Mouse (Mus musculus) lung, postnatal 14 days (tissue): Measurements from ENCODE around the gene Prr27.

Experiments
- DNase-seq: peaks from one replicate; pipeline ENCODE4 v3.0.0; 2021

Gene Prr27

GRCm38 (mm10) chr5:87825386-87825785, at the start of gene Prr27:
Gene Prr27 (plus strand): TSS chr5:87825686.
- DNase-seq = no peak

- no peak for DNase-seq
Measured at GRCm38 (mm10) chr5:87782731-87783130, 42.8 kb upstream of the Prr27 start.

GRCm38 (mm10) chr5:87807782-87808181, 17.7 kb upstream of the Prr27 start, which contains the start of gene Csn1s2b:
Gene Csn1s2b (plus strand): TSS chr5:87808082.
- DNase-seq = no peak

GRCm38 (mm10) chr5:87809253-87809652, 16.2 kb upstream of the Prr27 start:
- DNase-seq = no peak

GRCm38 (mm10) chr5:87855136-87855716, 29.7 kb downstream of the Prr27 start:
- DNase-seq = no peak

GRCm38 (mm10) chr5:87870084-87870483, 44.6 kb downstream of the Prr27 start:
- DNase-seq = no peak

- no peak for DNase-seq
Measured at GRCm38 (mm10) chr5:87871423-87871822, 45.9 kb downstream of the Prr27 start.

- no peak for DNase-seq
Measured at GRCm38 (mm10) chr5:87884729-87885128, 59.2 kb downstream of the Prr27 start, which contains the start of gene Odam. Gene Odam (plus strand): TSS chr5:87885029.
